Mouse (Mus musculus) urinary bladder, postnatal 36 days (tissue): ENCODE results near the gene Stk39.

Source experiments
- DNase-seq, 2 experiments: peaks; one replicate each; pipeline ENCODE4 v3.0.0; 2022; ENCODE audit warnings: low spot score in 2 of 2, mixed read lengths in 1 of 2

The Stk39 gene

GRCm38 (mm10) chr2:68346606-68347237 is 125.3 kb downstream of the Stk39 start:
- DNase-seq = no peak

GRCm38 (mm10) chr2:68345269-68345668 is 126.8 kb downstream of the Stk39 start:
- no peak for DNase-seq

- DNase-seq = no peak
Measured at GRCm38 (mm10) chr2:68343751-68344150, 128.3 kb downstream of the Stk39 start.

- no peak for DNase-seq
Measured at GRCm38 (mm10) chr2:68342122-68342646, 129.9 kb downstream of the Stk39 start.

- no peak for DNase-seq
Measured at GRCm38 (mm10) chr2:68336913-68337312, 135.2 kb downstream of the Stk39 start.

- DNase-seq = no peak
Measured at GRCm38 (mm10) chr2:68334945-68335344, 137.1 kb downstream of the Stk39 start.

- no peak for DNase-seq
Measured at GRCm38 (mm10) chr2:68325306-68325705, 146.8 kb downstream of the Stk39 start.

- no peak for DNase-seq
Measured at GRCm38 (mm10) chr2:68321230-68321629, 150.8 kb downstream of the Stk39 start.

GRCm38 (mm10) chr2:68320670-68321069 is 151.4 kb downstream of the Stk39 start:
- DNase-seq = no peak

- no peak for DNase-seq
Measured at GRCm38 (mm10) chr2:68318452-68318851, 153.6 kb downstream of the Stk39 start.

GRCm38 (mm10) chr2:68317895-68318294 is 154.2 kb downstream of the Stk39 start:
- DNase-seq = no peak

- peak in 1 of 2 experiments; percentile 11 for DNase-seq
Measured at GRCm38 (mm10) chr2:68317452-68317851, 154.6 kb downstream of the Stk39 start.

- DNase-seq = no peak
Measured at GRCm38 (mm10) chr2:68315258-68315657, 156.8 kb downstream of the Stk39 start.

- no peak for DNase-seq
Measured at GRCm38 (mm10) chr2:68310121-68310520, 161.9 kb downstream of the Stk39 start.

- no peak for DNase-seq
Measured at GRCm38 (mm10) chr2:68306519-68306918, 165.5 kb downstream of the Stk39 start.

- DNase-seq = no peak
Measured at GRCm38 (mm10) chr2:68304771-68305460, 167.2 kb downstream of the Stk39 start.

GRCm38 (mm10) chr2:68301811-68302542 is 170.1 kb downstream of the Stk39 start:
- DNase-seq = no peak

GRCm38 (mm10) chr2:68298356-68298755 is 173.7 kb downstream of the Stk39 start:
- DNase-seq = no peak

- no peak for DNase-seq
Measured at GRCm38 (mm10) chr2:68297955-68298354, 174.1 kb downstream of the Stk39 start.

GRCm38 (mm10) chr2:68296743-68297142 is 175.3 kb downstream of the Stk39 start:
- DNase-seq = no peak

- DNase-seq = no peak
Measured at GRCm38 (mm10) chr2:68292539-68293320, 179.3 kb downstream of the Stk39 start.

- DNase-seq = no peak
Measured at GRCm38 (mm10) chr2:68291895-68292294, 180.2 kb downstream of the Stk39 start.
